8 mouse cellular contexts compared by ENCODE assay signal in the genomic region with DNA sequence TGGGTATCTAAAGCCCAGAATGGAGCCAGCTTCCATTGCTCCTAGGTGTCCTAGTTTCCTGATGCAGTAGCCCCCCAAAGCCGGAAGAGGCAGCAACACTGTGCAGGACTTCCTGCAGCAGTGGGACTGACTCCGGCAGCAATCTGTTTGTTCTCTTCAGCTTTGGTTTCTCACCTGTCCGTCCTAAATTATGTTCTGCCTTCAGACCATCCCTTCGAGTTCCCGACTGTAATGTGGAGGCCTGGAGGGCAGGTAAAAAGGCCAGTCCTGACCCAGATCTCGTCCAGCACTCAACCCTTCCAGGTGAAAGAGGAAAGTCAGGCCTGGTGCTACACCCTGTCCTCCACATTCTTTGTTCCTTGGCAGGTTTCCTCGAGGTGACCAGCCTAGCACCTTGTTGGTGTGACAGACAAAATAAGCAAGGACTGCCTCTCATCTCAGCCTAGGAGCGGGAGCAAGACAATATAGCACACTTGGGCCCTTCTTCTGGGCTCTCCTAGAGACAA. TPM values are rescaled to one million over a fixed set of nuclear protein-coding genes. Genes with fewer than 3 reads are reported as not detected.
DNase-seq lines count a peak whose midpoint lies in the region; ATAC-seq and TF ChIP-seq lines count a peak whose summit lies in the region.

No protein-coding gene starts in this region.

- H3K9me3 ChIP-seq in CH12.LX (replicated peaks; ENCODE audit: low read length): no peaks in the 10 kb centered on the region
- H3K9me3 ChIP-seq in forebrain, embryonic 15.5 days: no peaks in the 10 kb centered on the region
- no peaks in the 10 kb centered on the region for H3K9me3 ChIP-seq in limb, embryonic 15.5 days

- no peak for TF ChIP-seq RAD21 in CH12.LX (IDR thresholded peaks at IDR 0.05; ENCODE audit: low read depth, low read length)

- H3K27me3 ChIP-seq in CH12.LX (replicated peaks): no peaks in the 10 kb centered on the region
- no peaks in the 10 kb centered on the region for H3K27me3 ChIP-seq in forebrain, embryonic 15.5 days
- no peaks in the 10 kb centered on the region for H3K27me3 ChIP-seq in limb, embryonic 15.5 days

- DNase-seq in cerebellum, postnatal 10 days: peak; percentile 59 to 66
- no peak for DNase-seq in cerebellum, postnatal 36 days
- no peak for DNase-seq in CH12.LX (ENCODE audit: extremely low read depth)
- DNase-seq in spleen, adult 18-20 months: no peak

- no peaks in the 10 kb centered on the region for H3K79me2 ChIP-seq in CH12.LX (replicated peaks; ENCODE audit: control insufficient read depth, extremely low read depth, insufficient read depth, poor library complexity, severe bottlenecking)

- peaks cover 21 to 64% of the 10 kb centered on the region in 2 experiments for H3K4me1 ChIP-seq in CH12.LX (ENCODE audit: control insufficient read depth in 1 of 2, insufficient read depth in 2 of 2)
- peaks cover 93% of the 10 kb centered on the region for H3K4me1 ChIP-seq in forebrain, embryonic 15.5 days
- peaks cover 91% of the 10 kb centered on the region for H3K4me1 ChIP-seq in limb, embryonic 15.5 days
- peaks cover 56% of the 10 kb centered on the region for H3K4me1 ChIP-seq in olfactory bulb, adult 2 months (ENCODE audit: control insufficient read depth, insufficient read depth, low read length)

- no peak for TF ChIP-seq EP300 in CH12.LX (IDR thresholded peaks at IDR 0.05; ENCODE audit: low read length)

- no peak for ATAC-seq in forebrain, embryonic 15.5 days (replicated peaks)
- no peak for ATAC-seq in limb, embryonic 15.5 days (ENCODE audit: insufficient number of reproducible peaks, low FRiP score, low TSS enrichment, low read depth)
- ATAC-seq in activated CD4-positive, CD25-positive, alpha-beta regulatory T cell, adult 4 months: no peak

- peak overlapping the region; percentile 42 for H3K9ac ChIP-seq in CH12.LX (ENCODE audit: insufficient read depth, low read depth)
- peak overlapping the region; percentile 43 for H3K9ac ChIP-seq in forebrain, embryonic 15.5 days (replicated peaks)
- 0 out of 2 replicates have a peak overlapping the region, but pooled peaks have one; percentile 0 for H3K9ac ChIP-seq in limb, embryonic 15.5 days

- dilution Hi-C loops in CH12.LX (cut with MboI; ENCODE audit: extremely low pct_ligation_motif_present, extremely low pct_unique_long_range_greater_than_20kb, low sequenced_read_pairs): no loop called here

- H3K4me2 ChIP-seq in CH12.LX (ENCODE audit: insufficient read depth, low read depth, poor library complexity, severe bottlenecking): peak overlapping the region; percentile 94
- peak overlapping the region; percentile 31 for H3K4me2 ChIP-seq in forebrain, embryonic 15.5 days (replicated peaks)
- no peak overlapping the region for H3K4me2 ChIP-seq in limb, embryonic 15.5 days

- WGBS in forebrain, embryonic 15.5 days: 22% methylated on average over 8 of the region's 8 CpGs
- 34% methylated on average over 8 of the region's 8 CpGs for WGBS in limb, embryonic 15.5 days
- WGBS in olfactory bulb, adult 2 months: 44% methylated on average over 8 of the region's 8 CpGs

- H3K27ac ChIP-seq in CH12.LX (ENCODE audit: insufficient read depth, low read depth): peak overlapping the region; percentile 55
- peak overlapping the region; percentile 100 for H3K27ac ChIP-seq in forebrain, embryonic 15.5 days (replicated peaks)
- H3K27ac ChIP-seq in limb, embryonic 15.5 days: peak overlapping the region; percentile 96
- peak overlapping the region; percentile 63 for H3K27ac ChIP-seq in olfactory bulb, adult 2 months (ENCODE audit: insufficient read depth, low read depth, low read length)

- in situ Hi-C loops in CH12.LX (cut with MboI; ENCODE audit: low pct_ligation_motif_present, low pct_unique_long_range_greater_than_20kb, low sequenced_read_pairs): no loop called here

- H3K36me3 ChIP-seq in CH12.LX (replicated peaks in 1 of 2; ENCODE audit: control insufficient read depth in 1 of 2, insufficient read depth in 1 of 2, low read length in 1 of 2): no peaks in the 10 kb centered on the region
- H3K36me3 ChIP-seq in forebrain, embryonic 15.5 days: no peaks in the 10 kb centered on the region
- no peaks in the 10 kb centered on the region for H3K36me3 ChIP-seq in limb, embryonic 15.5 days

- TF ChIP-seq POLR2A in CH12.LX (IDR thresholded peaks at IDR 0.05; ENCODE audit: low read depth, low read length): no peak
- TF ChIP-seq POLR2A in olfactory bulb, adult 2 months (IDR thresholded peaks at IDR 0.05; ENCODE audit: insufficient read depth, low read depth, low read length): no peak

- no peak for TF ChIP-seq CTCF in CH12.LX (conservative IDR thresholded peaks at IDR 0.05 in 1 of 2, IDR thresholded peaks at IDR 0.05 in 1 of 2; ENCODE audit: low read depth in 2 of 2, low read length in 2 of 2)
- no peak for TF ChIP-seq CTCF in olfactory bulb, adult 2 months (IDR thresholded peaks at IDR 0.05; ENCODE audit: insufficient read depth, low read depth, low read length)

- peak overlapping the region in 1 of 3 experiments; percentile 10 for H3K4me3 ChIP-seq in CH12.LX (replicated peaks in 1 of 3; ENCODE audit: low read depth in 2 of 3, low read length in 2 of 3, poor library complexity in 1 of 3)
- H3K4me3 ChIP-seq in forebrain, embryonic 15.5 days: no peak overlapping the region
- H3K4me3 ChIP-seq in limb, embryonic 15.5 days: no peak overlapping the region
- H3K4me3 ChIP-seq in olfactory bulb, adult 2 months (ENCODE audit: insufficient read depth, low read depth, low read length): no peak overlapping the region

TF ChIP-seq in CH12.LX, 34 proteins besides CTCF, POLR2A, EP300 and RAD21:
- TF ChIP-seq ZMIZ1 (IDR thresholded peaks at IDR 0.05; ENCODE audit: low read depth, low read length) (no peak), TCF12 (IDR thresholded peaks at IDR 0.05; ENCODE audit: low read depth, low read length) (0 out of 2 replicates have a peak, but pooled peaks have one; percentile 18), ETS1 (conservative IDR thresholded peaks at IDR 0.05; ENCODE audit: low read depth, low read length) (no peak), MYC (IDR thresholded peaks at IDR 0.05; ENCODE audit: low read depth, low read length) (no peak), CHD2 (IDR thresholded peaks at IDR 0.05; ENCODE audit: low read length) (no peak), ZKSCAN1 (IDR thresholded peaks at IDR 0.05; ENCODE audit: borderline replicate concordance, low read depth, low read length) (no peak), USF1 (IDR thresholded peaks at IDR 0.05; ENCODE audit: low read depth, low read length) (no peak), GABPA (IDR thresholded peaks at IDR 0.05; ENCODE audit: insufficient replicate concordance, low read depth, low read length) (no peak), JUN (IDR thresholded peaks at IDR 0.05; ENCODE audit: insufficient read depth, low read depth, low read length) (no peak), ELF1 (IDR thresholded peaks at IDR 0.05; ENCODE audit: low read depth, low read length) (peak; percentile 61; the same call in 1 of the 2 replicates), TBP (conservative IDR thresholded peaks at IDR 0.05; ENCODE audit: low read depth, low read length) (no peak), IRF4 (IDR thresholded peaks at IDR 0.05; ENCODE audit: low read depth, low read length) (no peak)

RNA-seq across cellular contexts. Expression of a gene that starts 6.3 kb away (rescaled TPM):
- total RNA-seq in CH12.LX (2012; rRNA removed) (19.6 and 21.4 TPM in 2 replicates), CH12.LX (2014; rRNA removed) (7.0 and 8.2 TPM in 2 replicates)
- polyA plus RNA-seq in CH12.LX (2012; ENCODE audit: insufficient read length, low read depth): 10.2 and 12.1 TPM in 2 replicates
- 94.9 and 95.8 TPM in 2 replicates for polyA plus RNA-seq in forebrain, embryonic 15.5 days (2015; fragmentation: Nextera tagmentation; extraction: Ambion mirVana)
- 36.0 and 38.5 TPM in 2 replicates for polyA plus RNA-seq in limb, embryonic 15.5 days (2015; fragmentation: Nextera tagmentation; extraction: Ambion mirVana)
- polyA plus RNA-seq in olfactory bulb, adult 2 months (2012; ENCODE audit: insufficient read depth, insufficient read length, low replicate concordance, missing spikeins): not detected in 2 replicates
- 10 to 100 TPM in 1 of 2 experiments, 1 to 10 TPM in 1; 8.6 to 13.6 TPM for polyA plus RNA-seq in activated CD4-positive, CD25-positive, alpha-beta regulatory T cell, adult 4 months (2017; shearing (Covaris generic))

RNA-seq across cellular contexts. Expression of a gene that starts 56.0 kb away (rescaled TPM):
- total RNA-seq in CH12.LX (2012; rRNA removed) (18.7 and 19.6 TPM in 2 replicates), CH12.LX (2014; rRNA removed) (15.7 and 16.7 TPM in 2 replicates)
- polyA plus RNA-seq in CH12.LX (2012; ENCODE audit: insufficient read length, low read depth): 17.5 and 20.5 TPM in 2 replicates
- 53.6 and 55.3 TPM in 2 replicates for polyA plus RNA-seq in forebrain, embryonic 15.5 days (2015; fragmentation: Nextera tagmentation; extraction: Ambion mirVana)
- 22.0 and 23.3 TPM in 2 replicates for polyA plus RNA-seq in limb, embryonic 15.5 days (2015; fragmentation: Nextera tagmentation; extraction: Ambion mirVana)
- polyA plus RNA-seq in olfactory bulb, adult 2 months (2012; ENCODE audit: insufficient read depth, insufficient read length, low replicate concordance, missing spikeins): 112 TPM in 1 of 2 replicates, not detected in the other
- 10 to 100 TPM; 19.8 to 20.1 TPM for polyA plus RNA-seq in activated CD4-positive, CD25-positive, alpha-beta regulatory T cell, adult 4 months (2017; shearing (Covaris generic))

Comparison
In these comparisons a context has a peak if more than half of its experiments do, and no peak if none do; other contexts are left out.
1. DNase-seq: peak in cerebellum, postnatal 10 days (2 of 2); none in cerebellum, postnatal 36 days (0 of 2), CH12.LX (single experiment) and spleen, adult 18-20 months (0 of 2).
2. Peak in every context shown above with its lines, with median percentiles within 50 percentile points of each other: H3K27ac ChIP-seq and H3K9ac ChIP-seq.